Mouse (Mus musculus) kidney, adult 8-10 months (tissue): Measurements from ENCODE around the gene Rem2.

Experiments used
- DNase-seq, 2 experiments: peaks; one replicate each; pipeline ENCODE4 v3.0.0; 2022

Rem2 gene

GRCm38 (mm10) chr14:54475941-54476844, at the start of gene Rem2:
Gene Rem2 (plus strand): TSS chr14:54476100.
- DNase-seq, result peak; percentile 41 to 49

DNA sequence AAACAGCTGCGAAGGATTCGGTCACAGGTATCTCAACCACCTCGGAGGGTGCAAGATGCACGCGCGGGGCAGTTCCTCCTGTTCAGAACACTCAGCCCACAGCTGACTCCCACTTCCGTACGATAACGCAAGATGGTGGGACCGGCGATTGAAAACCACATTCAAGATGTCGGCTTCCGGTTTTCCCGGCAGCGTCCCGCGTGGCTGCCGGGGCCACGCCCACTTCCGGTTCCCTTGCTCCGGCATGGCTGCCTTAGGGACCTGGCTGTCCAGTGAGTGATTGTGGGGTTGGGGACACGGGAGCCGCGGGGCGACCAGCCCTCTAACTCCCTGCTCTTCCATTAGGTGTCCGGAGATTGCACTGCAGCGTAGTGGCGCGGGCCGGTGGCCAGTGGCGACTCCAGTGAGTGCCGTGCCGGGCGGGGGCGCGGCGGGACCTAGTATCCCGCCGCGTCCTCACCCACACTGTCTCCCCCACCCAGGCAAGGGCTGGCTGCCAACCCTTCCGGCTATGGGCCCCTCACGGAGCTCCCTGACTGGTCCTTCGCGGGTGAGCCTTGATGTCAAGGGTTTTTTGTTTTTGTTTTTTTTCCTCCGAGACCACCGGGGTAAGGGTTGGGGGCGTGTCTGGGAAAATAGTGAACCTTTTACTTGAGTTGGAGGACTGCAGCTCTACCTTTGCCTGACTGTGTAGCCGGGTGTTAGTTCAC, 49.1 kb upstream of the Rem2 start, which contains the start of gene Mrpl52:
Gene Mrpl52, plus strand, starts transcription at position 221 of the 710 bp plus-strand sequence.
- peak; percentile 92 to 94 for DNase-seq

DNA sequence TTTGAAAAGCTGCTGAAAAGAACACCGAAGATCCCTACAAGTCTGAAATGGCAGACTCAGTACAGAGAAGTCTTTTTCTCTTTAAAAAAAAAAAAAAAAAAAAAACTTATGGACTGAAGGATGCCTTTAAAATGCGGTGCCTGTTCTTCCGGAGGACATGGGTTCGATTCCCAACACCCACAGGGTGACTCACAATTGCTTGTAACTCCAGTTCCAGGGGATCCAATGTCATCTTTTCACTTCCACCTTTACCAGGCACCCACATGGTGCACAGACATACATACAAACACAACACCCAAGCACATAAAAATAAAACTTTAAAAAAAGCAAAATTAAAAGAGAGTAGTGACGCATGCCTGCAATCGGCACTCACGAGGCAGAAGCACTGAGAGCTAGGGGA, 48.2 kb upstream of the Rem2 start:
- no peak for DNase-seq

GRCm38 (mm10) chr14:54428421-54428820, 47.5 kb upstream of the Rem2 start:
- DNase-seq, result no peak

GRCm38 (mm10) chr14:54429332-54430093, 46.4 kb upstream of the Rem2 start:
- no peak for DNase-seq

GRCm38 (mm10) chr14:54430406-54431145, 45.3 kb upstream of the Rem2 start:
- no peak for DNase-seq

DNA sequence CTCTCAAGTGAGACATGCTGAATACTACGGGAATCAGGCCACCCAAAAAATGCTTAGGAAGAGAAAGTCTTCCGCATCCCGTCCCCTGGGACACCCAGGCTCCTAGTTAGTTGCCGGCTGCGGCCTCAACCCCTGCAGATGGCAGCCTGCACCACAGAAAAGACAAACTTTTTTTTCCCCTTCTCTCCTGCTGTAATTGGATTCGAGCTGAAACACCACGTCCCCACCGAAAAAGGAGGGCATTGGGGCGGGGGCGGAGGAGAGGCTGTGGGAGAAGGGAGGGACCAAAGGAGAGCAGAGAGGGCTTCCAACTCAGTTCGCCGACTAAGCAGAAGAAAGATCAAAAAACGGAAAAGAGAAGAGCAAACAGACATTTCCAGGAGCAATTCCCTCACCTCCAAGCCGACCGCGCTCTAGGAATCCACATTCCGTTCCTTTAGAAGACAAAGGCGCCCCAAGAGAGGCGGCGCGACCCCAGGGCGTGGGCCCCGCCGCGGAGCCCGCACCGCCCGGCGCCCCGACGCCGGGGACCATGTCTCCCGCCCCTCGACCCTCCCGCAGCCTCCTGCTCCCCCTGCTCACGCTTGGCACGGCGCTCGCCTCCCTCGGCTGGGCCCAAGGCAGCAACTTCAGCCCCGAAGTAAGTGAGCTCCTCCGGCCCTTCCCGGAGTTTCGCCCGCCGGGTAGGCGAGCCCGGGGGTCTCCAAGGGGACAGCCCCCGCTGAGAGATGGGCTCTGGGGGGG, 44.4 kb upstream of the Rem2 start, which contains the start of gene Mmp14:
Gene Mmp14, plus strand, starts transcription at position 279 of the 744 bp plus-strand sequence.
- no peak for DNase-seq

DNA sequence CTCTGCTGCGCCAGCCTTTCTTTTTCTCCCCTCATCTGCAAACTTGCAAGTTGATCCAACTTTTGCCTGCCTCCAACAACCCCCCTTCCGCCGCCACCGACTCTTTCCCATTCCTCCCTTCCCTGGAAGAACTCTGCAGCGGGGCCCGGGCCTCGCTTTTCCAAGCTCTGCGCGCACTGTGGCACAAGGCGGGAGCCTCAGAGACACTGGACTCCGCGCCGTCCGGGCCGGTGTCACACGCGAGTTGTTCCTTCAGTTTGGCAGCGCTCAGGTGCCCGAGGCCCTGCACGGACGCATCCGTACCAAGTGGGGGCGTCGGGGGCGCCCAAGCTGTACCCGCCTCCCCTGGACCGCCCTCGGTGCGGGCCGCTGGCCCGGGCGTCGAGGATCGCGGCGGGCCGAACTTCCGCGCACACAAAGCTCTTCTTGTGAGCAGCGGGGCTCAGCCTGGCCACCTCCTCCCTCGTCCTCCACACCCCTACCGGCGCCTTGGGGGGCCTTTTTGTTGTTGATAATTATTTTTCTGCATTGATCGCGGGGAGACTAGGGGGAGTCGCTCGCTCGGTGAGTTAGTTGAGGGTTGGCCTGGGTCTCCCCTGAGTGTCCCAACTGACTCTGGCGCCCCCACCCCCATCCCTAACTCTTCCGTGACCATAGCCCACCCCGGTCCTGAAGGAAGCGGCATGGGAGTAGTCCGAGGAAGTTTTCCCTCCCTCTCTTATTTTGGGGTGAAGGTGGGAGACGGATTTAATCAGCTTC, 43.6 kb upstream of the Rem2 start:
- no peak for DNase-seq

DNA sequence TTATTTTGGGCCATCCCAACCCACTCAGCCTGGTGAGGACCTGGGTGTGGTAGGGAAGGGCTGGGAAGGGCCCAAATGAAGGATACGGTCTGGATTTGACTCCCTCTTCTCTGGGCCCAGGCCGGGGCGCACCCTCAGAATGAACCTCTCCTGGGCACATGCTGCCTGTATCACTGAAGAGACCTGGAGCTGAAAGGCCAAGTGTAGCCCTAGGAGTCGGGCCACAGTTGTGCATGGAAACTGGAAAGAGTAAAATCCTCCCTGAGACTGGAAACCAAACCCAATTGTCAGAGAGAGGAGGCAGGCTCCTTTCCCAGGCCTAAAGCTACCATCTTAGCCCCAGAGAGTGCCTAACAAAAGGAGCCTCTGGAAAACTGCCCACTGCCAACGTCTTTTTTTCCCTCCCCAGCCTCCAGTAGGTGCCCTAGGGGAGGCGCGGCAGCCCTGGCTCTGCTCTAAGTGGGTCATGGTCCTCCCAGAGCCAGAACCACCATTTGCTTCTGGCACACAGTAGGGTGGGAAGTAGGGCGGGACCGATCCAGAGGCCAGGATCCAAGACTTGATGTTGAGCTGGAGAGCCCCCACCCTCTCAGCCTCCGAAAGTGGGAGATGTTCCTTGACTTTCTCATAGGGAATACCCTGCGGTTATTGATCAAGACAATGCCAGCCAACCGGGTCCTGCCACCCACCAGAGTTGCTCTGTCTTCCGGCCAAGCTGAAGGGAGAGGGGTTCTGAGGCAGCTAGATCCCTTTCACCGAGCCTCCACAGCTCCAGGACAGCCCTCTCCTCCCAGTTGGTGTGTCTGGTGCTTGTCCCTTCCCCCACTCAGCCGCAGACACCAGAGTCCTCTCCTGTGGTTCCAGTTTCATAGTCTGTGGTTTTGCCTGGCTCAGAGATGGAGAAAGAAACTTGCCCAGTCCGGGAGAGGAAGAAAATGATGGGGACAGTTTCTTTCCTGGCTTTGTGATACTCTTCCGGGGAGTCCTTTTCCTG, 42.8 kb upstream of the Rem2 start:
- no peak for DNase-seq

DNA sequence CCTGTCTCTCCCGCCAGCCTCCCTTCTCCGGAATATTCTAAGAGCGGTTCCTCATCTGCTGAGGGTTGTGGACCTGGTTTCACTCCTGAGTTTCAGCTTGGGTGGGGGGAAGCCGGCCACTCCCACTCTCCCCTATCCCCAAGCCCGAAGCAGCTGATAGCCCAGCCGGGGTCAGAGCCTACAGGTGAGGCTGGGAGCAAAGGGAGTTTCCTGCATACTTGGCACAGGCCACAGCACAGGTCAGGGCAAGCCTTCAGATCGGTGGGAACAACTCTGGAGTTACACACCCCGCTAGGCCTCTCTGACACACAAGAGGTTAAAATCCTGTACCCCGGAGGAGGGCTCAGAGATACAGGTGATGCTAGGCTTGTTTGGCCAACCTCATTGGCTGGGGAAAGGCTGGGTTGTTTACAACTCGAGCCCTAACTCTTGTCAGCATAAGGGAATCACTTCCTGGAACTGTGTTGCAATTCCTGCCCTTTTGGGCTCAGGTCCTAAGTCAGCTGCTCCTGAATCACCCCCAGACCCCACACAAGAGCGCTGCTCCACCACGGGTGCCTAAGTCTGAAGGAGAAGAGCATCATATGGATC, 41.9 kb upstream of the Rem2 start:
- no peak for DNase-seq

GRCm38 (mm10) chr14:54435194-54435918, 40.5 kb upstream of the Rem2 start:
- no peak for DNase-seq

DNA sequence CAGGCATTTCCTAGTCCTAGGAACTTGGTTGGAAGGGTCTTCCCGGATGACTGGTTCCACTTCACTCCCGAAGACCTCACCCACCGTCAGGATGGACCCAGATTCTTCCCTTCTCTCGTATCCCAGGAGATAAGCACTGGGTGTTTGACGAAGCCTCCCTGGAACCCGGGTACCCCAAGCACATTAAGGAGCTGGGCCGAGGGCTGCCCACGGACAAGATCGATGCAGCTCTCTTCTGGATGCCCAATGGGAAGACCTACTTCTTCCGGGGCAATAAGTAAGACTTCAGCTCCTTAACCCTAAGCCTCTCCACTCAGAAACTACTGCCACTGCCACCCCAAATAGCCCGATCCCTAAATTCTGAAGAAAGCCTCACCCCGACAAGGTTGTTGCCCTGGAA, 36.7 kb upstream of the Rem2 start:
- DNase-seq, result no peak

GRCm38 (mm10) chr14:54439610-54440009, 36.3 kb upstream of the Rem2 start:
- no peak for DNase-seq

- no peak for DNase-seq
Measured at GRCm38 (mm10) chr14:54440538-54440937, 35.4 kb upstream of the Rem2 start.

GRCm38 (mm10) chr14:54441365-54441764, 34.5 kb upstream of the Rem2 start:
- no peak for DNase-seq

GRCm38 (mm10) chr14:54442548-54442947, 33.4 kb upstream of the Rem2 start:
- DNase-seq, result no peak

GRCm38 (mm10) chr14:54443196-54443595, 32.7 kb upstream of the Rem2 start:
- no peak for DNase-seq
